Comparison of ENCODE assay signal across 8 mouse cellular contexts in the genomic region with DNA sequence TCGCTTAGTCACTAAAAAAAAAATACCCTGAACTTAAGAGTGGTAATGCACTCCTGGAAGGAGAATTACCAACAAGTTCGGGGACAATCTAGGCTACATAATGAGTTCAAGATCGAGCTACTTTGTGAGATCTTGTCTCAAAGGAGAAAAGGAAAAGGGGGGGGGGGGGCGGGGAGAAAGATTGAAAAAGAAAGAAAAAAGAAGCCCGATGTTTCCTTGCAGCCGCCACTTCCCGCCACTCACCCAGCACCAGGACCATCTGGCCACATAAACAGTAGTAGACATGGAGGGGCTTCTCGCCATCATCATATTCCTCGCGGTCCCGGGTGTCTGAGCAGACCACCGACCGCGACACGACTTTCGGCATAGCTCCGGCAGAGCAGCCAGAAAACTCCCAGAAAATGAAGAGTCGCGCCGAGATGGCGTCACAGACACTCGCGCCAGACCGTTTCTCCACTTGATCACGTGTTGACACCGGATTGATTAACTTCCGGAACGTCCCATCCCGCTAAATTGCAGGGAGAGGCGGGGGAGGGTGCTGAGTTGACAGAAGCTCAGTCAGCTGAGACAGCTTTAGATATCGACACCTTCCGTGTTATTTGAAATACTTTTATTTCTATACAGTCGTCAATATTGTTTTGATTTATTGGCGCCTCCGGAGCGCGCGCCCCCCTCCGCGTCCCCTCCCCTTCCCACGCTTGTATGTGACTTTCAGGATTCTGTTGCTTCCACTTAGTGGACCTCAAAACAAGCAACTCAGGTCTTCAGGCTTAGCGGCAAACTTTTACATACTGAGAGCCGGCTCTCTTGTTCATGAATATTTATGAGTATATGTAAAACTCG. TPM values are rescaled to one million over a fixed set of nuclear protein-coding genes. Genes with fewer than 3 reads are reported as not detected.
DNase-seq lines count a peak whose midpoint lies in the region; ATAC-seq lines count a peak whose summit lies in the region.

No protein-coding gene starts in this region.

- peak; percentile 91 for DNase-seq in ZHBTc4 (ENCODE audit: low read depth, low spot score)
- DNase-seq in gastrocnemius, adult 8-10 months (ENCODE audit: low spot score in 2 of 2): peak; percentile 44 to 68
- DNase-seq in induced T-regulatory cell, adult 2 months (ENCODE audit: low read depth): peak; percentile 88
- DNase-seq in left cerebral cortex, adult 9 months (ENCODE audit: low spot score in 2 of 2): peak; percentile 53 to 78
- peak; percentile 74 for DNase-seq in right cerebral cortex, postnatal 14 days
- peak; percentile 66 to 82 for DNase-seq in urinary bladder, postnatal 36 days (ENCODE audit: low spot score in 2 of 2)

- ATAC-seq in common myeloid progenitor, adult 5-6 weeks (replicated peaks; ENCODE audit: low read depth, poor library complexity, severe bottlenecking): peak; percentile 100
- peak; percentile 100 for ATAC-seq in megakaryocyte progenitor cell, adult 5-6 weeks (replicated peaks; ENCODE audit: poor library complexity)

RNA-seq across cellular contexts. Expression of a gene that starts 9.7 kb away (rescaled TPM):
- total RNA-seq in common myeloid progenitor, adult 5-6 weeks (2017): 13.8 and 19.4 TPM in 2 replicates
- 10 to 100 TPM; 36.5 to 46.1 (median 38.1) TPM for total RNA-seq in gastrocnemius, adult 8-10 months (2022)
- total RNA-seq in megakaryocyte progenitor cell, adult 5-6 weeks (2015): 76.8 and 92.8 TPM in 2 replicates
- total RNA-seq in megakaryocyte progenitor cell, adult 5-6 weeks (2017): 23.2 and 26.2 TPM in 2 replicates

RNA-seq across cellular contexts. Expression of a gene that starts 9.9 kb away (rescaled TPM):
- total RNA-seq in common myeloid progenitor, adult 5-6 weeks (2017): 55.6 TPM in 2 replicates
- total RNA-seq in gastrocnemius, adult 8-10 months (2022): 10 to 100 TPM in 3 of 4 experiments, 1 to 10 TPM in 1; 9.5 to 14.2 (median 10.5) TPM
- total RNA-seq in megakaryocyte progenitor cell, adult 5-6 weeks (2015): 29.1 and 31.2 TPM in 2 replicates
- 63.5 and 75.6 TPM in 2 replicates for total RNA-seq in megakaryocyte progenitor cell, adult 5-6 weeks (2017)

RNA-seq across cellular contexts. Expression of a gene that starts 38.7 kb away (rescaled TPM):
- total RNA-seq in common myeloid progenitor, adult 5-6 weeks (2017): 18.5 and 20.6 TPM in 2 replicates
- total RNA-seq in gastrocnemius, adult 8-10 months (2022): 1 to 10 TPM; 2.3 to 3.6 (median 2.5) TPM
- 27.8 and 31.2 TPM in 2 replicates for total RNA-seq in megakaryocyte progenitor cell, adult 5-6 weeks (2015)
- 9.8 and 14.1 TPM in 2 replicates for total RNA-seq in megakaryocyte progenitor cell, adult 5-6 weeks (2017)

Comparison
In these comparisons a context has a peak if more than half of its experiments do, and no peak if none do; other contexts are left out.
1. Peak in every context shown above with its lines: DNase-seq and ATAC-seq.